ENCODE assay signal across 14 mouse cellular contexts in the genomic region with DNA sequence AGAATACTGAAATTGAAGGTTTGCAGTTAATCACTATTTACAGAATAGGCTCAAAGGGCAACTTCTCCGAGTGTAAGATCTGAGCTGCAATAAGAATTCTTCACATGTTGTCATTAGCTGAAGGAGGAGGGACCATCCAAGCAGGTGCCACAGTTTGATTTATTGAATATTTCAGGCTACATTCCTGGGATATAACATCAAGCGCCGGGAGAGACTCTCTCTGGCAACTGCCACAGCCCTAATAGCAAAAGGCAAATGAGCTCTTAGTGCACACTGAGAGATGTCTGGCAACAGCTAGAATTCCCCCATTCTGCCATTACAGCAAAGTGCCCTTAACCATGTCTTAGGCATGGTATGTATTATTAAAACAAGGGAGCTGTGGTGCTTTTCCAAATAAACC.
DNase-seq lines count a peak whose midpoint lies in the region; ATAC-seq lines count a peak whose summit lies in the region.
"Had no signal": no experiment of that assay in that cellular context is flagged by ENCODE, and none has a peak within 500 bp of the region (broad histone marks: within the 10 kb centered on the region; RNA-seq: fewer than 3 reads in every experiment).

No protein-coding gene starts in this region.

- ATAC-seq in neural tube, embryonic 11.5 days (ENCODE audit: insufficient read depth, low FRiP score, low TSS enrichment): peak; percentile 20; the same call in 1 of the 2 replicates
- ATAC-seq in hindbrain, embryonic 12.5 days (ENCODE audit: low FRiP score): peak; percentile 12; the same call in 1 of the 2 replicates
- ATAC-seq in midbrain, embryonic 11.5 days (ENCODE audit: low FRiP score): no peak
- ATAC-seq in neural tube, embryonic 15.5 days (ENCODE audit: low FRiP score): 0 out of 2 replicates have a peak, but pooled peaks have one; percentile 16
- ATAC-seq: activated CD4-positive, CD25-positive, alpha-beta regulatory T cell, adult 4 months; liver, embryonic 12.5 days had no signal

- peaks cover 29% of the 10 kb centered on the region; the same call in 1 of the 2 replicates for H3K4me1 ChIP-seq in neural tube, embryonic 11.5 days (ENCODE audit: control insufficient read depth, insufficient read depth, low read length)
- H3K4me1 ChIP-seq in hindbrain, embryonic 12.5 days: peaks cover 55% of the 10 kb centered on the region
- peaks cover 39% of the 10 kb centered on the region for H3K4me1 ChIP-seq in midbrain, embryonic 11.5 days (ENCODE audit: control insufficient read depth, insufficient read depth, low read length)
- peaks cover 43% of the 10 kb centered on the region for H3K4me1 ChIP-seq in neural tube, embryonic 15.5 days
- H3K4me1 ChIP-seq: liver, embryonic 12.5 days had no signal

- no peak overlapping the region for H3K4me2 ChIP-seq in neural tube, embryonic 11.5 days (ENCODE audit: low read depth)
- H3K4me2 ChIP-seq in hindbrain, embryonic 12.5 days (replicated peaks): no peak overlapping the region; the same call in 1 of the 2 replicates
- H3K4me2 ChIP-seq in midbrain, embryonic 11.5 days: no peak overlapping the region
- no peak overlapping the region for H3K4me2 ChIP-seq in neural tube, embryonic 15.5 days
- H3K4me2 ChIP-seq: liver, embryonic 12.5 days had no signal

- intact Hi-C loops in left cerebral cortex, postnatal 10 days (cut with DNase I): no loop called here

- no peak overlapping the region for H3K9ac ChIP-seq in neural tube, embryonic 11.5 days (ENCODE audit: low read length)
- H3K9ac ChIP-seq in hindbrain, embryonic 12.5 days: no peak overlapping the region
- H3K9ac ChIP-seq in midbrain, embryonic 11.5 days (ENCODE audit: low read length): no peak overlapping the region
- no peak overlapping the region for H3K9ac ChIP-seq in neural tube, embryonic 15.5 days (replicated peaks)
- H3K9ac ChIP-seq: liver, embryonic 12.5 days had no signal

- no peaks in the 10 kb centered on the region for H3K27me3 ChIP-seq in neural tube, embryonic 11.5 days (ENCODE audit: control insufficient read depth, insufficient read depth, low read length)
- H3K27me3 ChIP-seq in hindbrain, embryonic 12.5 days: no peaks in the 10 kb centered on the region
- H3K27me3 ChIP-seq in midbrain, embryonic 11.5 days (ENCODE audit: control insufficient read depth, insufficient read depth, low read length): no peaks in the 10 kb centered on the region
- H3K27me3 ChIP-seq in neural tube, embryonic 15.5 days (replicated peaks): no peaks in the 10 kb centered on the region
- H3K27me3 ChIP-seq: liver, embryonic 12.5 days had no signal

- peak; percentile 33 for DNase-seq in neural tube, embryonic 11.5 days (ENCODE audit: low spot score)
- no peak for DNase-seq in neural tube, embryonic 10.5 days (ENCODE audit: extremely low spot score, low spot score)
- peak; percentile 87 for DNase-seq in midbrain, embryonic 11.5 days (ENCODE audit: low spot score, missing footprints)
- DNase-seq in left cerebral cortex, postnatal 10 days (ENCODE audit: extremely low spot score in 1 of 2, low spot score in 2 of 2): no peak
- no peak for DNase-seq in lung, postnatal 10 days
- DNase-seq: cerebellum, adult 18-20 months; heart, postnatal 4 days; left cerebral cortex, postnatal 4 days; lung, postnatal 14 days; thymus, postnatal 25 days had no signal

- H3K9me3 ChIP-seq in neural tube, embryonic 11.5 days (ENCODE audit: control insufficient read depth, low read length): no peaks in the 10 kb centered on the region
- no peaks in the 10 kb centered on the region for H3K9me3 ChIP-seq in hindbrain, embryonic 12.5 days (replicated peaks)
- H3K9me3 ChIP-seq in midbrain, embryonic 11.5 days (ENCODE audit: control insufficient read depth, low read length): no peaks in the 10 kb centered on the region
- H3K9me3 ChIP-seq in neural tube, embryonic 15.5 days (replicated peaks): no peaks in the 10 kb centered on the region
- H3K9me3 ChIP-seq: liver, embryonic 12.5 days had no signal

- 0 out of 2 replicates have a peak overlapping the region, but pooled peaks have one; percentile 1 for H3K27ac ChIP-seq in neural tube, embryonic 11.5 days (ENCODE audit: low read depth, low read length)
- H3K27ac ChIP-seq in hindbrain, embryonic 12.5 days: peak overlapping the region; percentile 72
- 0 out of 2 replicates have a peak overlapping the region, but pooled peaks have one; percentile 5 for H3K27ac ChIP-seq in midbrain, embryonic 11.5 days (ENCODE audit: low read depth, low read length)
- H3K27ac ChIP-seq in neural tube, embryonic 15.5 days (replicated peaks): peak overlapping the region; percentile 56
- H3K27ac ChIP-seq: liver, embryonic 12.5 days had no signal

- 23% methylated on average over 3 of the region's 3 CpGs for WGBS in neural tube, embryonic 11.5 days
- WGBS in hindbrain, embryonic 12.5 days: 32% methylated on average over 3 of the region's 3 CpGs
- WGBS in midbrain, embryonic 11.5 days: 71% methylated on average over 3 of the region's 3 CpGs
- 8% methylated on average over 3 of the region's 3 CpGs for WGBS in neural tube, embryonic 15.5 days

- H3K4me3 ChIP-seq in neural tube, embryonic 11.5 days (ENCODE audit: low read depth, low read length): no peak overlapping the region
- H3K4me3 ChIP-seq in hindbrain, embryonic 12.5 days: no peak overlapping the region
- H3K4me3 ChIP-seq in midbrain, embryonic 11.5 days (ENCODE audit: low read depth, low read length): no peak overlapping the region
- no peak overlapping the region for H3K4me3 ChIP-seq in neural tube, embryonic 15.5 days (replicated peaks)
- H3K4me3 ChIP-seq: liver, embryonic 12.5 days had no signal

- H3K36me3 ChIP-seq in neural tube, embryonic 11.5 days (ENCODE audit: control insufficient read depth, insufficient read depth, low read length): no peaks in the 10 kb centered on the region
- no peaks in the 10 kb centered on the region for H3K36me3 ChIP-seq in hindbrain, embryonic 12.5 days
- H3K36me3 ChIP-seq in midbrain, embryonic 11.5 days (ENCODE audit: control insufficient read depth, insufficient read depth, low read length): no peaks in the 10 kb centered on the region
- no peaks in the 10 kb centered on the region for H3K36me3 ChIP-seq in neural tube, embryonic 15.5 days
- H3K36me3 ChIP-seq: liver, embryonic 12.5 days had no signal

Comparison
In these comparisons a context has a peak if more than half of its experiments do, and no peak if none do; other contexts are left out.
1. DNase-seq: peak in neural tube, embryonic 11.5 days (single experiment) and midbrain, embryonic 11.5 days (single experiment); none in neural tube, embryonic 10.5 days (single experiment), left cerebral cortex, postnatal 10 days (0 of 2) and lung, postnatal 10 days (single experiment).
2. H3K27ac ChIP-seq: peak in every context shown above with its lines; median percentile 72 in hindbrain, embryonic 12.5 days; 56 in neural tube, embryonic 15.5 days; 5 in midbrain, embryonic 11.5 days; 1 in neural tube, embryonic 11.5 days.